Mouse (Mus musculus) intestine, embryonic 15.5 days (tissue): Measurements from ENCODE around the gene Cacna1s. TPM values are rescaled to one million over a fixed set of nuclear protein-coding genes. Genes with fewer than 3 reads are reported as not detected.

Experiments used
- ATAC-seq: fragments of 200-750 bp; cut with Nextera tagmentation; 2 replicates; pipeline ENCODE4 v1.8.0; 2017; ENCODE audit warnings: moderate TSS enrichment, moderate library complexity
- H3K27ac ChIP-seq: fragments of 300-500 bp; sonication (generic); 2 replicates; pipeline ENCODE4 v1.5.1; 2015; ENCODE audit warnings: mild to moderate bottlenecking, inconsistent platforms
- H3K27me3 ChIP-seq: fragments of 300-500 bp; sonication (generic); replicated peaks from 2 replicates; pipeline ENCODE4 v1.6.1; 2015; ENCODE audit warnings: inconsistent platforms
- H3K36me3 ChIP-seq: fragments of 300-500 bp; sonication (generic); 2 replicates; pipeline ENCODE4 v1.6.1; 2015; ENCODE audit warnings: inconsistent platforms
- H3K4me1 ChIP-seq: fragments of 300-500 bp; sonication (generic); replicated peaks from 2 replicates; pipeline ENCODE4 v1.6.1; 2015; ENCODE audit warnings: inconsistent platforms
- H3K4me2 ChIP-seq: fragments of 300-500 bp; sonication (generic); replicated peaks from 2 replicates; pipeline ENCODE4 v1.6.1; 2015; ENCODE audit warnings: mild to moderate bottlenecking, inconsistent platforms
- H3K4me3 ChIP-seq: fragments of 300-500 bp; sonication (generic); replicated peaks from 2 replicates; pipeline ENCODE4 v1.5.1; 2015; ENCODE audit warnings: inconsistent platforms
- H3K9ac ChIP-seq: fragments of 300-500 bp; sonication (generic); 2 replicates; pipeline ENCODE4 v1.6.1; 2015; ENCODE audit warnings: inconsistent platforms
- H3K9me3 ChIP-seq: fragments of 300-500 bp; sonication (generic); 2 replicates; pipeline ENCODE4 v1.6.1; 2016; ENCODE audit warnings: inconsistent platforms
- WGBS: fragments of 180-500 bp; shearing (Covaris S2); methylation state at CpG from one replicate; pipeline ENCODE4 v1.1.7; 2015; 5-methylcytosine and 5-hydroxymethylcytosine counted together
- polyA plus RNA-seq: library from polyadenylated mRNA; unstranded; fragments of >200 nt; fragmentation: Nextera tagmentation; extraction: Ambion mirVana; gene quantifications from 2 replicates; pipeline ENCODE4 v1.2.1, GENCODE M21; 2015

Gene Cacna1s
- polyA plus RNA-seq, 1 experiment from 2014 or later = 0.15 TPM

GRCm38 (mm10) chr1:136122030-136122429 is 69.5 kb downstream of the Cacna1s start:
- no peak for ATAC-seq
- H3K36me3 ChIP-seq = no peaks in the 10 kb centered on the region
- 82% methylated on average over 8 of the region's 8 CpGs for WGBS
- no peaks in the 10 kb centered on the region for H3K27me3 ChIP-seq
- H3K9me3 ChIP-seq = no peaks in the 10 kb centered on the region
- H3K27ac ChIP-seq = no peak overlapping the region
- H3K4me2 ChIP-seq = no peak overlapping the region
- H3K4me1 ChIP-seq = peaks cover 22% of the 10 kb centered on the region
- H3K4me3 ChIP-seq = no peak overlapping the region
- no peak overlapping the region for H3K9ac ChIP-seq

- Histone ChIP-seq H3K27ac (peak overlapping the region; percentile 73), H3K4me3 (no peak overlapping the region), H3K4me2 (no peak overlapping the region), H3K9ac (no peak overlapping the region), H3K4me1 (peaks cover 40% of the 10 kb centered on the region), H3K27me3 (no peaks in the 10 kb centered on the region), H3K36me3 (no peaks in the 10 kb centered on the region), H3K9me3 (no peaks in the 10 kb centered on the region)
- peak; percentile 76 for ATAC-seq
- 67% methylated on average over 10 of the region's 10 CpGs for WGBS
Observed at GRCm38 (mm10) chr1:136126159-136126765, 73.7 kb downstream of the Cacna1s start.

DNA sequence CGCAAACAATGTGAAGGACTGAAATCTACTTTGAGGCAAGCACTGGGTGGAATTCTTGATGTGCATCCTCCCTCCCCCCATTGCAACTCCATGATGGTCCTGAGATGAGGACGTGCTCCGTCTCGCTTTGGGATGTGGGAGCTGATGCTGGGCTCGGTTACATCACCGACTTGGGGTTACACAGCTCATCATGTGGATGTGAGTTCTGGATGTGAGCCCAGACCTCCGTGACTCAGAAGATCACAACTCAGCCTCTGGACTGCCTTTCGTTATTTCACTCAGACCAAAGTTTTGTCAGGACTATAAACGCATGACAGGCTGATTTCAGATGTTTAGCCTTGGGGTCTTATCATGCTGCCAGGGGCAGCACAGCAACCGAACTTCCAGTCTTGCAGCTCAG is 74.3 kb downstream of the Cacna1s start:
- H3K27me3 ChIP-seq = no peaks in the 10 kb centered on the region
- H3K4me2 ChIP-seq = no peak overlapping the region
- no peak for ATAC-seq
- no peaks in the 10 kb centered on the region for H3K9me3 ChIP-seq
- no peak overlapping the region for H3K4me3 ChIP-seq
- peak overlapping the region; percentile 73; the same call in 1 of the 2 replicates for H3K27ac ChIP-seq
- H3K4me1 ChIP-seq = peaks cover 40% of the 10 kb centered on the region
- H3K36me3 ChIP-seq = no peaks in the 10 kb centered on the region
- WGBS = 46% methylated on average over 10 of the region's 10 CpGs
- no peak overlapping the region for H3K9ac ChIP-seq

DNA sequence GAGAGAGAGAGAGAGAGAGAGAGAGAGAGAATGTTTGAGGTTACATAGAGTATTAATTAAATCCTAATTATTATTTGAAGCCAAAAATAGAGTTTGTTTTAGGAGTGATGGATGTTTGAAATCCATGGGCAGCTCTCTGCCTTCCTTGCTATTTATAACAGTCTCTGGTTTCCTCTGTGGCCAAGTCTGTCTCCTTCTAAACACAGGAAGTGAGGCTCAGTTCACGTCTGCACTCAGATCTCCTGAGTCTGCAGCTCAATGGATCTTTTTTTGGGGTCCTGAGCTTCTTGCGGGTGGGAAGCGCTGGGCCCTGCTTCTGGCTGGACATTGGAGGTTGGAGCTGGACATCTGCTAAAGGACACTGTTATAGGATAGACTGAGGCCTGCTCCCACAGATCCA is 75.3 kb downstream of the Cacna1s start:
- Histone ChIP-seq H3K27me3 (no peaks in the 10 kb centered on the region), H3K4me1 (peaks cover 47% of the 10 kb centered on the region), H3K36me3 (no peaks in the 10 kb centered on the region), H3K27ac (peak overlapping the region; percentile 77), H3K9ac (no peak overlapping the region), H3K9me3 (no peaks in the 10 kb centered on the region), H3K4me2 (no peak overlapping the region), H3K4me3 (no peak overlapping the region)
- WGBS = 37% methylated on average over 3 of the region's 3 CpGs
- no peak for ATAC-seq

- H3K9ac ChIP-seq = no peak overlapping the region
- H3K4me3 ChIP-seq = no peak overlapping the region
- peak overlapping the region; percentile 77 for H3K27ac ChIP-seq
- H3K9me3 ChIP-seq = no peaks in the 10 kb centered on the region
- H3K4me1 ChIP-seq = peaks cover 52% of the 10 kb centered on the region
- H3K27me3 ChIP-seq = no peaks in the 10 kb centered on the region
- no peaks in the 10 kb centered on the region for H3K36me3 ChIP-seq
- WGBS = 23% methylated on average over 5 of the region's 5 CpGs
- no peak for ATAC-seq
- H3K4me2 ChIP-seq = no peak overlapping the region
Observed at GRCm38 (mm10) chr1:136128416-136128815, 75.9 kb downstream of the Cacna1s start.

- 0 out of 2 replicates have a peak overlapping the region, but pooled peaks have one; percentile 2 for H3K9ac ChIP-seq
- H3K4me1 ChIP-seq = peaks cover 58% of the 10 kb centered on the region
- no peak overlapping the region for H3K4me2 ChIP-seq
- H3K36me3 ChIP-seq = no peaks in the 10 kb centered on the region
- 0 out of 2 replicates have a peak overlapping the region, but pooled peaks have one; percentile 77 for H3K27ac ChIP-seq
- no peaks in the 10 kb centered on the region for H3K9me3 ChIP-seq
- 37% methylated on average over 4 of the region's 4 CpGs for WGBS
- no peak for ATAC-seq
- H3K27me3 ChIP-seq = no peaks in the 10 kb centered on the region
- H3K4me3 ChIP-seq = no peak overlapping the region
Observed at GRCm38 (mm10) chr1:136128944-136129589, 76.5 kb downstream of the Cacna1s start.

DNA sequence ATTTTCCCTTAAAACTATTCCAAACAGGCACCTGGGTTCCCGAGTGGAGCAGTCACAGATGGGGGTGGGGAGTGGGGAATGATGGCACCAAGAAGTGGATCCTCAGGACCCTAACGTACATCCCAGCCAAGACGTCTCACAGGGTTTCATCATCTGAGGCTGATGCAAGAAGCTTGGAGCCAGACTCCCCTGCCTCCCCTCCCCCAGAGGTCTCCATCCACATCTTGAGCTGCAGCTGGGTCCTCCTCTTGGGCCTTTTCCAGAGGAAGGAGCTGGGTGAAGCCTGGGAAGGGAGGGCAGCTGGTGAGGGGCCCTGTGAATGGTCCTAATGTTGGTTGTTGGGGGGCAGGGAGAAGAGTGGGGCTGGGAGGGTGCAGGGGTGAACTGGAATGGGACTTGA is 77.6 kb downstream of the Cacna1s start:
- H3K27me3 ChIP-seq = no peaks in the 10 kb centered on the region
- no peak overlapping the region for H3K9ac ChIP-seq
- H3K27ac ChIP-seq = no peak overlapping the region
- peaks cover 68% of the 10 kb centered on the region for H3K4me1 ChIP-seq
- peak overlapping the region; percentile 95; the same call in 1 of the 2 replicates for H3K4me2 ChIP-seq
- no peak overlapping the region for H3K4me3 ChIP-seq
- ATAC-seq = no peak
- H3K36me3 ChIP-seq = no peaks in the 10 kb centered on the region
- 44% methylated on average over 3 of the region's 3 CpGs for WGBS
- no peaks in the 10 kb centered on the region for H3K9me3 ChIP-seq

DNA sequence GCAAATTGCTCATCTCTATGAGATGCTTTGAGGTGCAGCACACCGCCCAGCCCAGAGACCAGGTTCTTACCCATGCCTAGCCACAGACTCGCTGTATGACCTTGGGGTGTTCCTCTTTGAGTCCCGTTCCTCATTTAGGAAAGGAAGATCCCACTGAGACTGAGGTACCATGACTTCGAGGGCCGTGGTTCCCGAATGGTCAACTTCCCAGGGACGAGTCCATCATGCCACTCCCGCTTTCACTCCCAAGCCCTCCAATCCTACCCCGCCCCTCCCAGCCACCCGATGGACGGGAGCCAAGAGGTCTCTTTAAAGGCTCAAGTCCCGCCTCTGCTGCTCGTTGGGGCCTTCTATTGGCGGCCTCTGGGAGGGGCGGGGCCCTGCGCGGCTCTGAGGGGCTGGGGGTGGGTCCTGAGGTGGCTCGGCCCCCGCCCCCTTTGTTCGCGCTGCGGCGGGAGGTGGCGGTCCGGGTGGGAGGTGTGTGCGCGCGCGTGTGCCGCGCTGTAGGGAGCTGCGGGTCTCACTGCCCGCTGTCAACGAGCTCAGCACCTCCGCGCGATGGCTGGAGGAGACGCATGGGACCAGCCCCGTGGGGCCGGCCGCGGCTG is 78.5 kb downstream of the Cacna1s start, which contains the start of gene Kif21b:
Gene Kif21b, plus strand, starts transcription at position 439 of the 608 bp plus-strand sequence.
- Histone ChIP-seq H3K4me2 (peak within 1 kb of the TSS; percentile 95), H3K9me3 (no peaks in the 10 kb centered on the region), H3K27ac (peak within 1 kb of the TSS; percentile 77), H3K4me1 (peaks cover 77% of the 10 kb centered on the region), H3K27me3 (no peaks in the 10 kb centered on the region), H3K36me3 (no peaks in the 10 kb centered on the region), H3K4me3 (peak within 1 kb of the TSS; percentile 84), H3K9ac (peak within 1 kb of the TSS; percentile 89)
- ATAC-seq = peak; percentile 84
- 2% methylated on average over 40 of the region's 42 CpGs for WGBS

DNA sequence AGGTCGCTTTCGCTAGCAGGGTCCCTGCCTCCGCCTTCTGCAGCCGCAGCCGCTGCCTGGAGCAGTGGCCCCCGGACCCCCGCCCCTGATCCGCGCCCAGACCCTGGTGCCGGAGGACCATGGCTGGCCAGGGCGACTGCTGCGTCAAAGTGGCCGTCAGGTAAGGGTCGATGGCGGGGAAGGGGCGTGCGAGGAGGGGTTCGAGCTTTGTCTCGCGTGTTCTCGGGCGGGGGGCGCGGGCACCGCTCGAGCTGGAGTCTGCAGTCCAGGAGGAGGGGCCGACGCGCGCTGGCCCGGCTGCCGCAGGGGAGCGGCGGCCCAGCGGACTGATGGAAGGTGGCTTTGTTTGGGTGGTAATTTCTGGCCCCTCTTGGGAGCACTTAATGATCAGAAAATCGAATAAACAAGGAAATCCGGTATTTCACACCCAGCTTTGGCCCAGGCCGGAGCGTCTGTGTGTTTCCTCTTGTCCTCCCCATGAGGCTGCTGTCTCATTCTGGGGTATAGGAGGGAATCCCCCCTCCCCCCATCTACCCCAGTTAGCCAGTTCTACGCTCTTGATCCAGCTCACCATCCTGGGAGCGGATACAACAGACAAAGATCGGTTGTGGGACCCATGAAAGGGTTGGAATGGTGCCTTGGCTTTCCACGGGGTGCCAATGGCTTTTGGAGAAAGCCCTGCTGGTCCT is 79.2 kb downstream of the Cacna1s start:
- peaks cover 79% of the 10 kb centered on the region for H3K4me1 ChIP-seq
- no peaks in the 10 kb centered on the region for H3K9me3 ChIP-seq
- H3K36me3 ChIP-seq = no peaks in the 10 kb centered on the region
- peak overlapping the region; percentile 77 for H3K27ac ChIP-seq
- peak overlapping the region; percentile 84 for H3K4me3 ChIP-seq
- peak overlapping the region; percentile 89 for H3K9ac ChIP-seq
- H3K27me3 ChIP-seq = no peaks in the 10 kb centered on the region
- 1% methylated on average over 43 of the region's 43 CpGs for WGBS
- peak overlapping the region; percentile 95 for H3K4me2 ChIP-seq
- ATAC-seq = peak; percentile 21

DNA sequence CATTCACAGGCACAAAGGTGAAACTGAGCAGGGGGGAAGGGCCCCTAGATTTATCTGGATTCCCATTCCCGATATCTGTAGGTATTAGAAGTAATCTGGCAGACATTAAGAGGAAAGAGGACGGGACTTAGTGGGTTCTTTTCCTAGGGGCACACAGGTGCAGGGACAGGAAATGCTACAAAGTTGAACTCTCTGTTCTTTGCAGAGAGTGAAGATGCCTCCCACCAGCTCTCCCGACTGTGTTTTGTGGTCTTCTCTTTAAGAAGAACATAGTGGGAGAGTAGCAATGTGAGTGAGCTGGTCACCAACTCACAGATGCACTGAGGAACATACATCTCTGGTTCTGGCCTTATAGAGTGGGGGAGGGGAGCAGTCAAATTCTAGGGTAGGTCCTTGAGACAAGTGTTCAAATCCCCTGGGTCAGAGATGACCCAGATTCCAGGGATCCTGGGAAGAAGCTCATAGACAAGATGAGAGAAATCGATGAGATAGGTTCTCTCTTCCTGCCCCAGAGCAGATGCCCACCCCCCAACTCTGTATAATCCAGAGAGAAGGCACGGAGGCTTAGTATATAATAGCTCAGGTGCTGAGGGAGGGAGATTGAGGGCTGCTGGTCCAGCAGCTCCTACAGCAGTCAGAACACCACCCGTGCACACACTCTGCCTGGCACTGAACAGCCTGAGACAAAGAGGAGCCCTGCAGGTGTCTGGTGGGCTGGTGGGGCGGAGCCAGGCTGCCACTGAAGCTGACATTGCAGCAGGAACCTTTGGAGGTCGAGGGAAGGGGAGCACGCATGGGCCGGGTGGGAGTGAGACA is 80.0 kb downstream of the Cacna1s start:
- Histone ChIP-seq H3K9ac (peak overlapping the region; percentile 89), H3K4me2 (peak overlapping the region; percentile 95), H3K4me1 (peaks cover 80% of the 10 kb centered on the region), H3K9me3 (no peaks in the 10 kb centered on the region), H3K27me3 (no peaks in the 10 kb centered on the region), H3K27ac (no peak overlapping the region), H3K36me3 (no peaks in the 10 kb centered on the region), H3K4me3 (peak overlapping the region; percentile 84)
- WGBS = 42% methylated on average over 10 of the region's 10 CpGs
- no peak for ATAC-seq

DNA sequence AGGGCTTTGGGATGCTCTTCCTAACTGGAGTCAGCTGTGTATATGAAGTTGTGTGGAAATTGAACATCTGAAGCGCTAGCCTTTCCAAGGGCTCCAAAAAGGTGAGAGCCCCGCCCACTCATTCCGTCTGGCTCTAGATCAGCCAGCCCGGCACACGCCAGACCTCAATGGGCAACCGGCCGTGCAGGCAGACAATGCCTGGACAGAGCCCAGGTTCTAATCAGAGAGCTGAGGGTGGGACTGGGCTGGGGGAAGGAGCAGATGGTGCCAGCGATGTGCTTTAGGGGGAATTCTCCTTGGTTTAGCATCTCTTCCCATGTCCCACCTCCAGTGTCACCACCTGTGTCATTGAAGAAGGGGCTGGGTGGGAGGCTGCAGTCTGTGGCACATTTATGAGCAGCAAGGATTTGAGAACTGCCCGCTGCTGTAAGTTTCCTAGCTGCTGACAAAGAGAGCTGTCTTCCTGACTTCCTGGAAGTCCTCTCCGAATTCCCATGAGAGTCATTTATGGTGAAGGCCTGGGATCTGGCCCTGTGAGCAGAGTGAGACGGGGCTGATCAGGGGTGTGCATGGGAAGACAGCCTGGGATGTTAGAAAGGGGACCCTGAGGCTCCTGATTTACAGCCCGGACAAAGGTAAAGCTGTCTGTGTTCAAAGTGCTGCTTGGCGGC is 81.2 kb downstream of the Cacna1s start:
- H3K4me3 ChIP-seq = 0 out of 2 replicates have a peak overlapping the region, but pooled peaks have one; percentile 5
- peak overlapping the region; percentile 71 for H3K27ac ChIP-seq

More for the DNA sequence above, 81.2 kb downstream of the Cacna1s start:
- peaks cover 82% of the 10 kb centered on the region for H3K4me1 ChIP-seq
- no peaks in the 10 kb centered on the region for H3K9me3 ChIP-seq
- WGBS = 37% methylated on average over 13 of the region's 13 CpGs
- H3K9ac ChIP-seq = no peak overlapping the region
- ATAC-seq = no peak
- H3K36me3 ChIP-seq = no peaks in the 10 kb centered on the region
- peak overlapping the region; percentile 95 for H3K4me2 ChIP-seq
- no peaks in the 10 kb centered on the region for H3K27me3 ChIP-seq
